Comparison of ENCODE assay signal across 8 mouse cellular contexts in genomic region chr11:96867149-96867548, GRCm38 (mm10). TPM values are rescaled to one million over a fixed set of nuclear protein-coding genes. Genes with fewer than 3 reads are reported as not detected.
DNase-seq lines count a peak whose midpoint lies in the region; ATAC-seq and TF ChIP-seq lines count a peak whose summit lies in the region.

No protein-coding gene starts in this region.

- H3K9me3 ChIP-seq in heart, embryonic 10.5 days: no peaks in the 10 kb centered on the region

- no peaks in the 10 kb centered on the region for H3K36me3 ChIP-seq in heart, adult 2 months (ENCODE audit: control insufficient read depth, insufficient read depth, low read length)
- no peaks in the 10 kb centered on the region for H3K36me3 ChIP-seq in heart, embryonic 10.5 days
- H3K36me3 ChIP-seq in small intestine, adult 2 months (ENCODE audit: control insufficient read depth, insufficient read depth, low read length): no peaks in the 10 kb centered on the region

- H3K27me3 ChIP-seq in heart, adult 2 months (ENCODE audit: control insufficient read depth, insufficient read depth, low read length): no peaks in the 10 kb centered on the region
- 0 out of 2 replicates have a peak, but pooled peaks cover 11% of the 10 kb centered on the region for H3K27me3 ChIP-seq in heart, embryonic 10.5 days (ENCODE audit: insufficient read depth, poor library complexity, severe bottlenecking)
- H3K27me3 ChIP-seq in small intestine, adult 2 months (ENCODE audit: control insufficient read depth, insufficient read depth, low read length): 0 out of 2 replicates have a peak, but pooled peaks cover 2% of the 10 kb centered on the region

- ATAC-seq in megakaryocyte-erythroid progenitor cell, adult 5-6 weeks (replicated peaks; ENCODE audit: low FRiP score, low TSS enrichment, poor library complexity, severe bottlenecking): 0 out of 2 replicates have a peak, but pooled peaks have one; percentile 47

- H3K79me2 ChIP-seq in heart, adult 2 months (replicated peaks; ENCODE audit: control insufficient read depth, insufficient read depth, low read length): no peaks in the 10 kb centered on the region

- no peak for TF ChIP-seq POLR2A in heart, adult 2 months (IDR thresholded peaks at IDR 0.05; ENCODE audit: insufficient read depth, low read depth, low read length)
- no peak for TF ChIP-seq POLR2A in bone marrow macrophage, adult 2 months (IDR thresholded peaks at IDR 0.05; ENCODE audit: borderline replicate concordance, low read depth, low read length)
- TF ChIP-seq POLR2A in embryonic fibroblast, embryonic 13.5 days (IDR thresholded peaks at IDR 0.05; ENCODE audit: low read depth, low read length): no peak
- no peak for TF ChIP-seq POLR2A in small intestine, adult 2 months (IDR thresholded peaks at IDR 0.05; ENCODE audit: low read depth, low read length)

- peak; percentile 60 to 72 for DNase-seq in heart, adult 2 months
- DNase-seq in heart, embryonic 10.5 days (ENCODE audit: low spot score): no peak
- peak; percentile 71 to 72 for DNase-seq in heart, postnatal 36 days
- peak; percentile 71 for DNase-seq in layer of hippocampus, adult 9-10 months (ENCODE audit: low spot score)

- 8% methylated on average over 5 of the region's 5 CpGs for WGBS in heart, adult 2 months
- 11% methylated on average over 5 of the region's 5 CpGs for WGBS in heart, embryonic 10.5 days
- WGBS in small intestine, adult 2 months: 10% methylated on average over 5 of the region's 5 CpGs

- peak; percentile 90 for TF ChIP-seq CTCF in heart, adult 2 months (IDR thresholded peaks at IDR 0.05)
- peak; percentile 76 for TF ChIP-seq CTCF in bone marrow macrophage, adult 2 months (IDR thresholded peaks at IDR 0.05; ENCODE audit: low read depth, low read length)
- TF ChIP-seq CTCF in embryonic fibroblast, embryonic 13.5 days (IDR thresholded peaks at IDR 0.05; ENCODE audit: borderline replicate concordance, insufficient read depth, low read length): peak; percentile 50; the same call in 1 of the 2 replicates
- TF ChIP-seq CTCF in small intestine, adult 2 months (IDR thresholded peaks at IDR 0.05; ENCODE audit: extremely low read depth, insufficient read length, insufficient replicate concordance, low read depth, low read length): peak; percentile 73; the same call in 1 of the 2 replicates

- no peaks in the 10 kb centered on the region; the same call in 1 of the 2 replicates for H3K4me1 ChIP-seq in heart, adult 2 months (ENCODE audit: control insufficient read depth, insufficient read depth, low read length)
- H3K4me1 ChIP-seq in heart, embryonic 10.5 days: peaks cover 21% of the 10 kb centered on the region
- H3K4me1 ChIP-seq in bone marrow macrophage, adult 2 months (ENCODE audit: control insufficient read depth, insufficient read depth, low read length): 0 out of 2 replicates have a peak, but pooled peaks cover under 1% of the 10 kb centered on the region
- 0 out of 2 replicates have a peak, but pooled peaks cover 2% of the 10 kb centered on the region for H3K4me1 ChIP-seq in embryonic fibroblast, embryonic 13.5 days (ENCODE audit: control insufficient read depth, insufficient read depth, low read length)
- H3K4me1 ChIP-seq in small intestine, adult 2 months (ENCODE audit: control insufficient read depth, insufficient read depth, insufficient read length, low read length): no peaks in the 10 kb centered on the region

- intact Hi-C loops in heart, adult 2 months (cut with DNase I): loop anchor here (1.0 to 2.0 kb wide), 2 partner anchors 43 to 156 kb away; no protein-coding TSS in a partner anchor
- intact Hi-C loops in heart, postnatal 36 days (cut with DNase I): loop anchor here (1.0 to 5.0 kb wide), 3 partner anchors 43 to 155 kb away; no protein-coding TSS in a partner anchor

- H3K4me3 ChIP-seq in heart, adult 2 months: no peak overlapping the region
- H3K4me3 ChIP-seq in heart, embryonic 10.5 days: no peak overlapping the region
- H3K4me3 ChIP-seq in bone marrow macrophage, adult 2 months (ENCODE audit: insufficient read depth, low read length): no peak overlapping the region
- H3K4me3 ChIP-seq in embryonic fibroblast, embryonic 13.5 days (ENCODE audit: insufficient read depth, low read length): no peak overlapping the region
- H3K4me3 ChIP-seq in small intestine, adult 2 months (ENCODE audit: low read depth, low read length): no peak overlapping the region

- 0 out of 2 replicates have a peak overlapping the region, but pooled peaks have one; percentile 15 for H3K9ac ChIP-seq in heart, adult 2 months (ENCODE audit: low read depth, low read length)

- H3K27ac ChIP-seq in heart, adult 2 months: no peak overlapping the region
- H3K27ac ChIP-seq in heart, embryonic 10.5 days: no peak overlapping the region
- no peak overlapping the region for H3K27ac ChIP-seq in bone marrow macrophage, adult 2 months (ENCODE audit: insufficient read depth, low read depth, low read length)
- no peak overlapping the region for H3K27ac ChIP-seq in embryonic fibroblast, embryonic 13.5 days (ENCODE audit: insufficient read depth, low read length)
- no peak overlapping the region for H3K27ac ChIP-seq in small intestine, adult 2 months (ENCODE audit: insufficient read depth, low read depth, low read length)

- peak; percentile 61; the same call in 1 of the 2 replicates for TF ChIP-seq EP300 in heart, adult 2 months (IDR thresholded peaks at IDR 0.05; ENCODE audit: insufficient read depth, low read depth, low read length)

RNA-seq across cellular contexts. Expression of gene Copz2, which starts 17.5 kb away (rescaled TPM):
- 10 to 100 TPM; 35.0 to 36.9 TPM for total RNA-seq in heart, adult 2 months (2021)
- polyA plus RNA-seq in heart, adult 2 months (2012; rRNA removed): 55.0 and 76.6 TPM in 2 replicates
- 86.6 and 90.1 TPM in 2 replicates for polyA plus RNA-seq in heart, embryonic 10.5 days (2016; fragmentation: Nextera tagmentation; extraction: Ambion mirVana)
- polyA plus RNA-seq in bone marrow macrophage, adult 2 months (2012; ENCODE audit: insufficient read depth, insufficient read length, missing spikeins): 20.2 and 24.7 TPM in 2 replicates
- polyA plus RNA-seq in embryonic fibroblast, embryonic 13.5 days (2011; ENCODE audit: insufficient read length, low read depth, missing spikeins): 172 and 187 TPM in 2 replicates
- total RNA-seq in heart, postnatal 36 days (2021): 10 to 100 TPM; 36.0 to 39.4 TPM
- total RNA-seq in megakaryocyte-erythroid progenitor cell, adult 5-6 weeks (2014; fragmentation: Nextera tagmentation): not detected in 2 replicates
- total RNA-seq in megakaryocyte-erythroid progenitor cell, adult 5-6 weeks (2017): 1.0 and 3.2 TPM in 2 replicates
- 4.7 and 9.5 TPM in 2 replicates for polyA plus RNA-seq in small intestine, adult 2 months (2012; rRNA removed)

RNA-seq across cellular contexts. Expression of gene Nfe2l1, which starts 37.4 kb away (rescaled TPM):
- 100 to 1,000 TPM; 395 to 436 TPM for total RNA-seq in heart, adult 2 months (2021)
- 397 and 529 TPM in 2 replicates for polyA plus RNA-seq in heart, adult 2 months (2012; rRNA removed)
- polyA plus RNA-seq in heart, embryonic 10.5 days (2016; fragmentation: Nextera tagmentation; extraction: Ambion mirVana): 65.0 and 78.7 TPM in 2 replicates
- 105 and 106 TPM in 2 replicates for polyA plus RNA-seq in bone marrow macrophage, adult 2 months (2012; ENCODE audit: insufficient read depth, insufficient read length, missing spikeins)
- 370 and 371 TPM in 2 replicates for polyA plus RNA-seq in embryonic fibroblast, embryonic 13.5 days (2011; ENCODE audit: insufficient read length, low read depth, missing spikeins)
- 100 to 1,000 TPM; 397 to 404 TPM for total RNA-seq in heart, postnatal 36 days (2021)
- total RNA-seq in megakaryocyte-erythroid progenitor cell, adult 5-6 weeks (2014; fragmentation: Nextera tagmentation): 22.2 and 53.3 TPM in 2 replicates
- total RNA-seq in megakaryocyte-erythroid progenitor cell, adult 5-6 weeks (2017): 27.3 and 47.5 TPM in 2 replicates
- 36.1 and 87.5 TPM in 2 replicates for polyA plus RNA-seq in small intestine, adult 2 months (2012; rRNA removed)

RNA-seq across cellular contexts. Expression of gene Cdk5rap3, which starts 49.1 kb away (rescaled TPM):
- total RNA-seq in heart, adult 2 months (2021): 10 to 100 TPM; 17.4 to 25.2 TPM
- polyA plus RNA-seq in heart, adult 2 months (2012; rRNA removed): 13.8 and 17.5 TPM in 2 replicates
- 68.3 and 84.3 TPM in 2 replicates for polyA plus RNA-seq in heart, embryonic 10.5 days (2016; fragmentation: Nextera tagmentation; extraction: Ambion mirVana)
- 26.3 and 30.0 TPM in 2 replicates for polyA plus RNA-seq in bone marrow macrophage, adult 2 months (2012; ENCODE audit: insufficient read depth, insufficient read length, missing spikeins)
- polyA plus RNA-seq in embryonic fibroblast, embryonic 13.5 days (2011; ENCODE audit: insufficient read length, low read depth, missing spikeins): 47.6 and 55.7 TPM in 2 replicates
- total RNA-seq in heart, postnatal 36 days (2021): 10 to 100 TPM; 22.7 to 23.7 TPM
- total RNA-seq in megakaryocyte-erythroid progenitor cell, adult 5-6 weeks (2014; fragmentation: Nextera tagmentation): 31.9 and 56.8 TPM in 2 replicates
- total RNA-seq in megakaryocyte-erythroid progenitor cell, adult 5-6 weeks (2017): 18.3 and 54.6 TPM in 2 replicates
- 23.2 and 33.1 TPM in 2 replicates for polyA plus RNA-seq in small intestine, adult 2 months (2012; rRNA removed)
